Mouse (Mus musculus) ES-Bruce4 (cell line): ENCODE measurements around the gene Ldlr.

Experiments
- CTCF ChIP-seq: IDR thresholded peaks from one replicate; pipeline ENCODE4 v1.8.1; 2011; ENCODE audit warnings: low read depth, low read length
- EP300 ChIP-seq: IDR thresholded peaks from 2 replicates; pipeline ENCODE4 v1.6.1; 2011; ENCODE audit warnings: low read depth, low read length; ENCODE audit not compliant: insufficient read depth
- POLR2A ChIP-seq: IDR thresholded peaks from one replicate; pipeline ENCODE4 v1.8.1; 2011; ENCODE audit warnings: low read length; ENCODE audit not compliant: insufficient read depth

- TF ChIP-seq POLR2A (no peak), CTCF (no peak), EP300 (no peak)
Observed at GRCm38 (mm10) chr9:21769558-21770183, 46.4 kb downstream of the Ldlr start.
